Mouse (Mus musculus) myocyte (in vitro differentiated cells): ENCODE measurements around the gene Cpne5. TPM values are rescaled to one million over a fixed set of nuclear protein-coding genes. Genes with fewer than 3 reads are reported as not detected.

Source experiments
- H3K27me3 ChIP-seq: one replicate; pipeline ENCODE4 v1.6.1; 2011; ENCODE audit not compliant: control insufficient read depth, insufficient read depth, insufficient read length
- H3K36me3 ChIP-seq: one replicate; pipeline ENCODE4 v1.6.1; 2011; ENCODE audit not compliant: control insufficient read depth, insufficient read depth
- H3K4me2 ChIP-seq: one replicate; pipeline ENCODE4 v1.6.1; 2011; ENCODE audit warnings: low read depth, control low read depth
- H3K4me3 ChIP-seq: one replicate; pipeline ENCODE4 v1.5.1; 2011; ENCODE audit warnings: mild to moderate bottlenecking, control low read depth, moderate library complexity
- H3K79me2 ChIP-seq: one replicate; pipeline ENCODE4 v1.6.1; 2011; ENCODE audit not compliant: control insufficient read depth, insufficient read depth
- H3ac ChIP-seq: one replicate; pipeline ENCODE4 v1.6.1; 2011; ENCODE audit not compliant: control insufficient read depth, insufficient read length
- CEBPB ChIP-seq: IDR thresholded peaks from 2 replicates; pipeline ENCODE4 v1.6.1; 2011; ENCODE audit warnings: mild to moderate bottlenecking, moderate library complexity; ENCODE audit not compliant: poor library complexity, insufficient read depth, severe bottlenecking
- E2F4 ChIP-seq: IDR thresholded peaks from one replicate; pipeline ENCODE4 v1.6.1; 2011; ENCODE audit warnings: mild to moderate bottlenecking, control low read depth, moderate library complexity; ENCODE audit not compliant: insufficient read depth
- MAX ChIP-seq: IDR thresholded peaks from one replicate; pipeline ENCODE4 v1.6.1; 2011; ENCODE audit warnings: low read depth, mild to moderate bottlenecking, control low read depth
- MYOD1 ChIP-seq, 3 experiments: IDR thresholded peaks; one replicate each; pipeline ENCODE4 v1.6.1; 2011; ENCODE audit warnings: control low read depth in 2 of 3, low read depth in 2 of 3, mild to moderate bottlenecking in 2 of 3, moderate library complexity in 1 of 3; ENCODE audit not compliant: insufficient read length in 2 of 3, control insufficient read depth in 1 of 3
- MYOG ChIP-seq, 3 experiments: IDR thresholded peaks; one replicate each; pipeline ENCODE4 v1.6.1; 2011; ENCODE audit warnings: control low read depth in 2 of 3, low read depth in 2 of 3, mild to moderate bottlenecking in 2 of 3; ENCODE audit not compliant: insufficient read length in 2 of 3, control insufficient read depth in 1 of 3, insufficient read depth in 1 of 3
- POLR2A ChIP-seq: IDR thresholded peaks from one replicate; pipeline ENCODE4 v1.6.1; 2011; ENCODE audit warnings: low read depth, mild to moderate bottlenecking, control low read depth, moderate library complexity; ENCODE audit not compliant: insufficient read length
- POLR2AphosphoS2 ChIP-seq: IDR thresholded peaks from one replicate; pipeline ENCODE4 v1.6.1; 2011; ENCODE audit warnings: low read depth, control low read depth; ENCODE audit not compliant: insufficient read length
- REST ChIP-seq: IDR thresholded peaks from one replicate; pipeline ENCODE4 v1.6.1; 2011; ENCODE audit warnings: mild to moderate bottlenecking, control low read depth, moderate library complexity; ENCODE audit not compliant: insufficient read depth, insufficient read length
- SRF ChIP-seq: IDR thresholded peaks from one replicate; pipeline ENCODE4 v1.6.1; 2011; ENCODE audit warnings: low read depth; ENCODE audit not compliant: control insufficient read depth, insufficient read length
- TCF12 ChIP-seq: IDR thresholded peaks from one replicate; pipeline ENCODE4 v1.6.1; 2011; ENCODE audit warnings: mild to moderate bottlenecking, control low read depth; ENCODE audit not compliant: poor library complexity, insufficient read depth, severe bottlenecking
- TCF3 ChIP-seq: IDR thresholded peaks from one replicate; pipeline ENCODE4 v1.6.1; 2011; ENCODE audit warnings: low read depth, control low read depth; ENCODE audit not compliant: insufficient read length
- USF1 ChIP-seq: IDR thresholded peaks from one replicate; pipeline ENCODE4 v1.6.1; 2011; ENCODE audit warnings: low read depth, mild to moderate bottlenecking, control low read depth, moderate library complexity
- polyA plus RNA-seq: library from polyadenylated mRNA; unstranded; fragments of >200 nt; fragmentation: generic; extraction: Trizol; gene quantifications from one replicate; pipeline ENCODE4 v1.2.1, GENCODE M21; 2012; ENCODE audit warnings: missing spikeins

Cpne5 gene
- polyA plus RNA-seq, 1 experiment: 0.56 TPM

DNA sequence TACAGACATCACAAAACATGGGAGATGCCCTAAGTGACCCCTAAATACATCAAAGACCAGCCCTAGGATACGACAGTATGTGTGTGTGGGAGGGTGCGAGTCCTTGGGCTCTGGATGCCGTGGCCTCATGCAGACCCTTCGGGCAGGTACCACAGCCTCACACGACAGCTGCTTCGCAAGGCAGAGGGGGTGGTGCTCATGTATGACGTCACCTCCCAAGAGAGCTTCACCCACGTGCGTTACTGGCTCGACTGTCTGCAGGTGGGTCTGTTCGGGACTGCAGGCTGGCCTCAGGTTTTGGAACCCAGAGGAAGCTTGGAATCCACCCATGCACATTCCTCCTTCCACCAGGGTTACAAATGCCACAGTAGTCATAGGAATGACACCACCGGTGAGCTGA, 92.9 kb downstream of the Cpne5 start:
- no peak overlapping the region for H3K4me3 ChIP-seq
- no peaks in the 10 kb centered on the region for H3K79me2 ChIP-seq
- no peak overlapping the region for H3ac ChIP-seq
- no peaks in the 10 kb centered on the region for H3K36me3 ChIP-seq
- H3K27me3 ChIP-seq: no peaks in the 10 kb centered on the region
- peak in 2 of 3 experiments; percentile 36 to 78 for TF ChIP-seq MYOG (IDR thresholded peaks at IDR 0.05; ENCODE audit: control insufficient read depth in 1 of 3, insufficient read depth in 1 of 3, insufficient read length in 2 of 3, low read depth in 2 of 3)
- no peak for TF ChIP-seq TCF3
- TF ChIP-seq MYOD1 (IDR thresholded peaks at IDR 0.05; ENCODE audit: control insufficient read depth in 1 of 3, insufficient read length in 2 of 3, low read depth in 2 of 3): peak in 2 of 3 experiments; percentile 42 to 84
- no peak overlapping the region for H3K4me2 ChIP-seq

DNA sequence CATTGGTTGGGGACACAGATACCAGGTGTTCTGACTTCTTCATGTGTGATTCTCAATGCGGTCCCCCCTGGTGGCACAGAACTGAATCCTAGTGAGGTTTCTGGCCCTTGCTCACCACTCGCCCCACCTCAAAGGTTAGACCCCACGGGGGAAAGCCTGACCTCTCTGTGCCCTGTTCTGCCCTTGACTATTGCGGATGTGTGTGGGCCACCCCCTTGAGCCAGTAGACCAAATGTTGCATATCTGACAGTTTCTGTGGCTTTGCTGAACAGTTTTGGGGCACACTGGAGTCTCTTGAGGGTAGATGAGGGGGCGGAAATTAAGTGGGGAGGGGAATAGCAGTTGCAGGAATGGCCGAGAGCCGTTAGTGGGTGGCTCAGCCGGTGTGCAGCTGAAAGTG, 94.7 kb downstream of the Cpne5 start:
- Histone ChIP-seq H3K4me2 (no peak overlapping the region), H3K27me3 (no peaks in the 10 kb centered on the region), H3ac (no peak overlapping the region), H3K4me3 (no peak overlapping the region), H3K79me2 (no peaks in the 10 kb centered on the region), H3K36me3 (no peaks in the 10 kb centered on the region)
- no peak for TF ChIP-seq TCF12
- no peak for TF ChIP-seq MAX
- no peak for TF ChIP-seq TCF3
- TF ChIP-seq MYOD1 (IDR thresholded peaks at IDR 0.05; ENCODE audit: control insufficient read depth in 1 of 3, insufficient read length in 2 of 3, low read depth in 2 of 3): no peak
- no peak for TF ChIP-seq REST
- TF ChIP-seq USF1: no peak
- TF ChIP-seq SRF: no peak
- no peak for TF ChIP-seq MYOG (IDR thresholded peaks at IDR 0.05; ENCODE audit: control insufficient read depth in 1 of 3, insufficient read depth in 1 of 3, insufficient read length in 2 of 3, low read depth in 2 of 3)
- no peak for TF ChIP-seq POLR2AphosphoS2
- no peak for TF ChIP-seq E2F4
- no peak for TF ChIP-seq CEBPB
- TF ChIP-seq POLR2A: no peak

DNA sequence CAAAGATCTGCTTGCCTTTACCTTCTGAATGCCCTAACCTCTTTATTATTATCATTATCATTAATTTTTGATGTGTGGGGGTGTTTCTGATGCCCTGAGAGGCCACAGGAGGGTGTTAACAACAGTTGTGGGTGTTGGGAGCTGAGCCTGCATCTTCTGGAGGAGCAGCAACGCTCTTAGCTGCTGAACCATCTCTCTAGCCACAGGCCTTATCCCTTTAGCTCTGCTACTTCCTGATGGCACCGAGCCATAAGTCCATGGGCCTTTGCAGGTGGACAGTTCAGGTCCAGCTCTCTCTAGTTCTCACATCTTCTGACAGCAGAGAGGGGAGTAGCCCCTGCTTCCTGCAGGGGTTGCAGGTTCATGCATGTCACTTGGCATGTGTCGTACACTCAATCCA, 96.4 kb downstream of the Cpne5 start:
- TF ChIP-seq USF1: no peak
- TF ChIP-seq TCF3: no peak
- no peak for TF ChIP-seq MYOD1 (IDR thresholded peaks at IDR 0.05; ENCODE audit: control insufficient read depth in 1 of 3, insufficient read length in 2 of 3, low read depth in 2 of 3)
- no peak for TF ChIP-seq POLR2A
- no peak for TF ChIP-seq POLR2AphosphoS2
- no peak for TF ChIP-seq MAX
- TF ChIP-seq E2F4: no peak
- TF ChIP-seq REST: no peak
- TF ChIP-seq TCF12: no peak
- no peak for TF ChIP-seq SRF
- TF ChIP-seq CEBPB: no peak
- TF ChIP-seq MYOG (IDR thresholded peaks at IDR 0.05; ENCODE audit: control insufficient read depth in 1 of 3, insufficient read depth in 1 of 3, insufficient read length in 2 of 3, low read depth in 2 of 3): no peak
- no peak overlapping the region for H3K4me2 ChIP-seq
- H3K4me3 ChIP-seq: no peak overlapping the region
- no peaks in the 10 kb centered on the region for H3K79me2 ChIP-seq
- no peaks in the 10 kb centered on the region for H3K36me3 ChIP-seq
- H3K27me3 ChIP-seq: no peaks in the 10 kb centered on the region
- no peak overlapping the region for H3ac ChIP-seq

DNA sequence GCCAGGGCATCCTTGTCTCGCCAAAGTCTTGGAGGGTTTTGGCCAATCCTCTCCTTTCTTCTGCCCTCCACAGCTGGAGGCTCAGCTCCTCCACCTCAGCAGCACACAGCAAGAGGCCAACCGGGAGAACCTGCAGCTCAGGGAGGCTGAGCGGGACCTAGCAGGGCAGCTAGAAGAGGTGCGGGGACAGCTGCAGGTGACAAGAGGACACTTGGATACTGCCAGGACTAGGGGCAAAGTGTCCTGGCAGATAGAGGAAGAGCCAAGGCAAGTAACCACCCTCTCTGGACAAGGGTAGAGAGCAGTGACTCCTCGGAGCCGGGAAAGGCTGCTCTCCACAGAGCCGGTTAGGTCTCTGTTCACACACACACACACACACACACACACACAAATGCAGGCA, 100.1 kb downstream of the Cpne5 start:
- TF ChIP-seq CEBPB (no peak), MYOD1 (IDR thresholded peaks at IDR 0.05; ENCODE audit: control insufficient read depth in 1 of 3, insufficient read length in 2 of 3, low read depth in 2 of 3) (no peak), MAX (no peak), REST (no peak), POLR2AphosphoS2 (no peak), POLR2A (no peak), SRF (no peak), USF1 (no peak), E2F4 (no peak), TCF3 (no peak), MYOG (IDR thresholded peaks at IDR 0.05; ENCODE audit: control insufficient read depth in 1 of 3, insufficient read depth in 1 of 3, insufficient read length in 2 of 3, low read depth in 2 of 3) (no peak)
- H3K4me3 ChIP-seq: no peak overlapping the region
- no peaks in the 10 kb centered on the region for H3K79me2 ChIP-seq
- no peaks in the 10 kb centered on the region for H3K36me3 ChIP-seq
- H3ac ChIP-seq: no peak overlapping the region
- no peaks in the 10 kb centered on the region for H3K27me3 ChIP-seq
- H3K4me2 ChIP-seq: no peak overlapping the region

DNA sequence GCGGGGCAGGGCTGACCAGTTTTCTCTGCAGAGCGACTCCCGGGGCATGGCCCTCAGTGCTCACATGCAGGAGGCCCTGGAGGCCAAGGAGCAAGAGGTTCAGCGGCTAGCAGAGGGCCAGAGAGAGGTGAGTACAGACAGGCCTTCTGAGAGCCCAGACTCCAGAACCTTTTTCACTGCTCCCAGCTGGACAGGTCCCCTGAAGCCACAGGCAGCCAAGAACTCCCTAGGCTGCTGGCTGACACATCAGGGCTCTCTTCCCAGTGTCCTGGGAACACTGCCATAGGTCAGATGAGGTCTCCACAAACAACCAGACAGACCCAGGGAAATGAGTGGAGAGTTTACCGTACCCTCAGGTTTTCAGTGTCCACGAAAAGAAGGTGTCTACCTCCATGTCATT, 101.7 kb downstream of the Cpne5 start:
- Histone ChIP-seq H3K4me3 (no peak overlapping the region), H3K36me3 (no peaks in the 10 kb centered on the region), H3K27me3 (no peaks in the 10 kb centered on the region), H3K4me2 (peak overlapping the region; percentile 27), H3ac (no peak overlapping the region), H3K79me2 (no peaks in the 10 kb centered on the region)
- TF ChIP-seq TCF3 (no peak), TCF12 (no peak), REST (no peak), USF1 (no peak), CEBPB (no peak), MAX (no peak), E2F4 (no peak), SRF (no peak), MYOD1 (IDR thresholded peaks at IDR 0.05; ENCODE audit: control insufficient read depth in 1 of 3, insufficient read length in 2 of 3, low read depth in 2 of 3) (no peak), MYOG (IDR thresholded peaks at IDR 0.05; ENCODE audit: control insufficient read depth in 1 of 3, insufficient read depth in 1 of 3, insufficient read length in 2 of 3, low read depth in 2 of 3) (no peak), POLR2AphosphoS2 (no peak), POLR2A (no peak)
